Mouse (Mus musculus): ENCODE data around the gene Eapp.
A peak's percentile ranks its signal among the peaks of the same experiment; 100 is the strongest.
"Not testable (repeated sequence)": the region's sequence is repeated elsewhere in the genome, so short reads cannot be mapped to it uniquely, and the experiment has no call there.

Eapp gene

GRCm38 (mm10) chr12:54683182-54683581 lies 12.5 kb downstream of the Eapp start:
- DNase-seq (ENCODE audit: low read depth, low spot score), result peak; percentile 44

DNA sequence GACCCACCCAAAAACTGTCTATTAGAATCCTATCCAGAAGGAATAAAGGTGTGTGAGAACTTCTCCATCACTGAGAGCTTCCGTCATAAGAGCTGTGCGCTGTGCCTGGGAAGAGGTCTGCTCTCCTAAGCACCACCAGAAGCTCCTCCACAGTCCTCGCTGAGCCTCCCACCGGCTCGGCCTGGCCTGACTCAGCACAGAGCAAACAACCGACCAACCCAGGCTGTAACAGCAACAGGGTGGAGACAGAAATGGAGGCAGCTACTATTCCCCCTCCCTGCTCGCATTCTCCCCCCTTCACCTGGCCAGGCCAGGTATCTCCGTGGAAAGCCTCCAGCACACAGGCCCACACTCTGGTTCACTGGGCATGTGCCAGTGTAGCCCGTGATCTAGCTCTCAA lies 19.0 kb downstream of the Eapp start:
- DNase-seq (ENCODE audit: low read depth, low spot score), result no peak

DNA sequence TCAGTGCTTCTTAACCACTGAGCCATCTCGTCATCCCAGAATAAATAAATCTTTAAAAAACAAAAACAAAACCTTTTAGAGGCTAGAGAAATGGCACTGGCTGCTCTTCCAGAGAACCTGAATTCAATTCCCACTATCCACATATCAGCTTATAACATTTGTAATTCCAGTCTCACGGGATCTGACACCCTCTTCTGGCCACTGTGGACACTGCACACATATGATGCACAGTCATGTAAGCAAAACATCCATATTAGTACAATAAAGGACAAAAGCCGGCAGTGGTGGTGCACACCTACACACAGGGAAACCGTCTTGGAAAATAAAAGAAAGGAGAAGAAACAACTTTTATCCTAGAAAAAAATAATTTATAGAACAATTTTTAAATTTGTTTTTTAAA lies 20.3 kb downstream of the Eapp start:
- DNase-seq (ENCODE audit: low read depth, low spot score), result peak; percentile 55

DNA sequence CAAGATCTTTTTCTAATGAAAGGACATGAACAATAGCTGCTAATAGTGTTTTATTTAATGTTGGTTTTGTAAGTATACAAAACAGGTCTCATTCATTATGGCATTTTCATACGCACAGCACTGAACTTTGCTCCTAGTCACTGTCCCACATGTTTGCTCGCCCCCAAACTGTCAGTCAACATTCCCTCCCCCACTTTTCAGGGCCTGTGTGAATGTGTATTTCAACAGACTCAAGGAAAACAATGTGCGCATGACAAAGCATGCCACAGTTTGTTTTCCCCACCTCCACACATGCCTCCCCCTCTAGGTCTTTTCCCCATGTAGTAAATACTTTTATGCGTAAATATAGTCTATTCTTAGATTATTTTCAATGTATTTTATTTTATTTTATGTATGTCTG lies 24.4 kb downstream of the Eapp start:
- DNase-seq (ENCODE audit: low read depth, low spot score), result no peak

DNA sequence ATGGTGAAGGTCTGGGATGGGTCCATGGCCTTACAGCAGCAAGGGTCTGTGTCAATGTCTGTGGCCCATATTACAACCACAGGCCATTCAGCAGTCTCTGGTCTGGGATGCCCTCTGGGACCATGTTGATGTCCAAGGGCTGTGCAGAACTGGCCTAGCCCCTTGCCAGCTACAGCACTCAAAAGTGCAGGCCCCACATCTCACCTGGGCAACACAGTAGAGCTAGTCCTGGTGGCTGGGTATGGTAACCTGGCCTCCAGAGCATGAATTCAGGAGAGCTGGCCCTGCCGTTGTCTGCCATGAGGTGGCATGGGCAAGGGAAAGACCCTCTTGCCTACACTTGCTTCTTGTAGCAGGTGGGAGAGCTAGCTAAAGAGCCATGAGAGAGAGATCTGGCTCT lies 27.6 kb downstream of the Eapp start:
- DNase-seq (ENCODE audit: low read depth, low spot score), result no peak

- no peak for DNase-seq (ENCODE audit: low read depth, low spot score)
These were observed 30.2 kb downstream of the Eapp start for GRCm38 (mm10) chr12:54665526-54665925.

DNA sequence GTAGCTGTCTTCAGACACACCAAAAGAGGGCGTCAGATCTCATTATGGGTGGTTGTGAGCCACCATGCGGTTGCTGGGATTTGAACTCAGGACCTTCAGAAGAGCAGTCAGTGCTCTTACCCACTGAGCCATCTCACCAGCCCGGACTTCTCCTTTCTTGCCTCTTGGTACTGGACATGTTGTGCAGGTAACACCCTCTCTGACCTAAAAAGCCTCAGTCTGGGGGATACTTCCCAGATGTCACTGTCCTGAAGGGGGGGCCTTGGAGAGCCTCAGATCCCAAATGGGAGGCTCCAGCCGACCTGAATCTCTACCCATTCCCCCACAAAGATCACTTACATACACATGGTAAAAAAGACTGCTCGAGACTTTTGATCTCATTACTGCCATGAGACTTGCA lies 34.2 kb downstream of the Eapp start:
- not testable (repeated sequence) for DNase-seq (ENCODE audit: low read depth, low spot score)

- DNase-seq (ENCODE audit: low read depth, low spot score), result no peak
These were observed 35.8 kb downstream of the Eapp start for GRCm38 (mm10) chr12:54659901-54660300.

DNA sequence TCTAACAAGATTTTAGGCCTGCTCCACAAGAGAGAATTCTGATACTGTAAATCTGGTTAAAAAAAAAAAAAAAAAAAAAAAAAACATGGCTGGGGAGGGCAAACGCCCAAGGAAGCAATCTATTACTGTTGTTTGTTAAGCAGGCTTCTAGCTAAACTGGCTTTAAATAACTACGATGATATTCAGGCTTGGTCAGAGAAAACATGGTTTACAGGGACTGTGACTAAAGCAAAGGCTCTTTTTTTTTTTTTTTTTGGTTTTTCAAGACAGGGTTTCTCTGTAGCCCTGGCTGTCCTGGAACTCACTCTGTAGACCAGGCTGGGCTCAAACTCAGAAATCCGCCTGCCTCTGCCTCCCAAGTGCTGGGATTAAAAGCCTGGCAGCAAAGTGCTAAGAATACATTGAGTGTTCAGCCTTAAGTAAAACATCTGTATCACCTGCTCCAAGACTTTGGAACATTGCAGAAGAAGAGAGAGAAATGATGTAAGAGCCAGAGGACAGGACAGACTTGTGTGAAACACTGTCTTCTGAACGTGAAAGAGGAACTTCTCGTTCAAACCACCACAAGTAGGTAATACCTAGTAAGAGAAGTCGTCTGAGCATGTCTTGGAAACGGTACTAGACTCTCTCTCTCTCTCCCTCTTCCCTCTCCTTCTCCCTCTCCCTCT lies 37.1 kb downstream of the Eapp start:
- no peak for DNase-seq (ENCODE audit: low read depth, low spot score)

GRCm38 (mm10) chr12:54657951-54658350 lies 37.7 kb downstream of the Eapp start:
- no peak for DNase-seq (ENCODE audit: low read depth, low spot score)

GRCm38 (mm10) chr12:54657226-54657625 lies 38.5 kb downstream of the Eapp start:
- DNase-seq (ENCODE audit: low read depth, low spot score), result no peak

GRCm38 (mm10) chr12:54656396-54657171 lies 39.1 kb downstream of the Eapp start, which contains the start of gene Sptssa:
Gene Sptssa, minus strand, starts transcription at chr12:54656573.
- DNase-seq (ENCODE audit: low read depth, low spot score), result peak; percentile 99

GRCm38 (mm10) chr12:54656039-54656395 lies 39.7 kb downstream of the Eapp start:
- peak; percentile 89 for DNase-seq (ENCODE audit: low read depth, low spot score)

DNA sequence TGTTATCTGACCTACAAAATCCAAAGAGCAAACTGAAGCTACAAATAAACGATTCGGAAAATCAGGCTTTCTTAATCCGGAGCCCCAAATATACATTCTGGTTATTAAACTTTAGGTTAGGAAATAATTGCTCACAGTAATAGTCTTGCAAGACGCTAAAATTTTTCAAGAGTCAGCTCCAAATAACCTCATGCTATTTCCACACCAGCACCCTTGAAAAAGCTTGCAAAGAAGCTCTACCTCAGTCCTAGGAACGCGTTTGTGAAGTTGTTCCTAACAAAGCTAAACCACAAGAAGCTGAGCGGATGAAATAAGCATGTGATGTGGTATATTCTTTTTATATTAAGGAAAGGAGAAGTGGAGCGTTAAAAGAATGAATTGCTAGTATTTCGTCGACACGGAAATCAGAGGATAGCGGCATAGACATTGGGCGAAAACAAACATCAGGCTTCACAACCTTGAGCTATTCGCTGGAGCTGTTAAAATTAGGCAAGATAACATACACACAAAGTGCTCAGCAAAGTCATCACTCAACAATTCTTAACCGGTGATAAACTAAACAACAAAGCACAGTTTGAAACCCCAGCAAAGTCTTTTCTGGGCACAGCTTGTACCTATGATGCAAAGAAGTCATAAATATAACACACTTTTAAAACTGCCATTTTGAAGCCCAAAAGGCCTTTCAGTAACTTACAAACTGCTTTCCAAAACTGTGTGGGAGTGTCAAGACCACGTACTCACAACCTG lies 40.2 kb downstream of the Eapp start:
- no peak for DNase-seq (ENCODE audit: low read depth, low spot score)

GRCm38 (mm10) chr12:54654741-54655140 lies 41.0 kb downstream of the Eapp start:
- no peak for DNase-seq (ENCODE audit: low read depth, low spot score)

- DNase-seq (ENCODE audit: low read depth, low spot score), result no peak
These were observed 41.6 kb downstream of the Eapp start for GRCm38 (mm10) chr12:54654141-54654540.

DNA sequence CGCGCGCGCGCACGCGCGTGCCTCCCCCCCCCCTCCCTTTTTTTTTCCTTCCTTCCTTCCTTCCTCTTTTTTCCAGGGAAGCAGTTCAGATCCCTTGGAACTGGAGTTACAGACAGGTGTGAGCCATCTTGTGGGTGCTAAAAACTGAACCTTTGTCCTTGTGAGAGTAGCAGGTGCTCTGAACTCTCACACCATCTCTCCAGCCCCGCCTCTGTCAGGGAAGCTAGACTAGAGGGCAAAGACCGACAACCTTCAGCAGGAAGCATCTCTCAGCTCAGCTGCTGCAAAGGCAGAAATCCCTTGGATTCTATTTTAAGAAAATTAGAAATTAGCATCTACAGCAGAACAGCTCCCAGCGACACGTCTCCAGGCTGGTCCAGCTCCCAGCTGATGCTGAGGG lies 43.4 kb downstream of the Eapp start:
- peak; percentile 29 for DNase-seq (ENCODE audit: low read depth, low spot score)

- DNase-seq (ENCODE audit: low read depth, low spot score), result no peak
These were observed 43.9 kb downstream of the Eapp start for GRCm38 (mm10) chr12:54651820-54652219.

GRCm38 (mm10) chr12:54651158-54651557 lies 44.5 kb downstream of the Eapp start:
- no peak for DNase-seq (ENCODE audit: low read depth, low spot score)

- DNase-seq (ENCODE audit: low read depth, low spot score), result peak; percentile 58
These were observed 50.8 kb downstream of the Eapp start for GRCm38 (mm10) chr12:54644947-54645346.

GRCm38 (mm10) chr12:54643320-54643892 lies 52.3 kb downstream of the Eapp start:
- DNase-seq (ENCODE audit: low read depth, low spot score), result no peak

- no peak for DNase-seq (ENCODE audit: low read depth, low spot score)
These were observed 54.3 kb downstream of the Eapp start for GRCm38 (mm10) chr12:54641374-54641773.
